Comparison of ENCODE assay signal across 23 mouse cellular contexts in the genomic region with DNA sequence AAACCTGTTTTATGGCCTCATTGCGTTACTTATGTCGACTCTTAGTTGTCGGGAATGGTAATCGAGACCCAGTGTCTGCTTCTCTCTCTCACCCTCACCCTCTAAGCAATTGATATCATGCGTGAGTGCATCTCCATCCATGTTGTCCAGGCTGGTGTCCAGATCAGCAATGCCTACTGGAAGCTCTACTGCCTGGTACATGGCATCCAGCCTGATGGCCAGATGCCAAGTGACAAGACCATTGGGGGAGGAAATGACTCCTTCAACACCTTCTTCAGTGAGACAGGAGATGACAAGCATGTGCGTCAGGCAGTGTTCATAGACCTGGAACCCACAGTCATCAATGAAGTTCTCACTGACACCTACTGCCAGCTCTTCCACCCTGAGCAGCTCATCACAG.
DNase-seq lines count a peak whose midpoint lies in the region; ATAC-seq lines count a peak whose summit lies in the region.
"Had no signal": no experiment of that assay in that cellular context is flagged by ENCODE, and none has a peak within 500 bp of the region (broad histone marks: within the 10 kb centered on the region; RNA-seq: fewer than 3 reads in every experiment).

No protein-coding gene starts in this region.

- no peaks in the 10 kb centered on the region for H3K36me3 ChIP-seq in limb, embryonic 11.5 days (ENCODE audit: control insufficient read depth, insufficient read depth, low read length)
- no peaks in the 10 kb centered on the region for H3K36me3 ChIP-seq in limb, embryonic 10.5 days
- H3K36me3 ChIP-seq: embryonic facial prominence, embryonic 10.5 days; embryonic facial prominence, embryonic 12.5 days; forebrain, embryonic 15.5 days; G1E had no signal

- intact Hi-C loops in heart, postnatal 14 days (cut with DNase I): no loop called here

- no peak overlapping the region for H3K4me3 ChIP-seq in limb, embryonic 11.5 days (ENCODE audit: low read depth, low read length)
- no peak overlapping the region for H3K4me3 ChIP-seq in limb, embryonic 10.5 days
- H3K4me3 ChIP-seq: embryonic facial prominence, embryonic 10.5 days; embryonic facial prominence, embryonic 12.5 days; forebrain, embryonic 13.5 days; forebrain, embryonic 15.5 days had no signal

- DNase-seq in cerebellum, postnatal 10 days: peak; percentile 82 to 86
- DNase-seq in cerebellum, adult 9-10 months: no peak
- peak; percentile 23 to 47 for DNase-seq in cerebellum, postnatal 25 days
- no peak for DNase-seq in cerebellum, adult 11 months
- peak; percentile 16 for DNase-seq in heart, postnatal 4 days
- DNase-seq in heart, postnatal 14 days: no peak
- peak; percentile 16 for DNase-seq in limb, embryonic 11.5 days (ENCODE audit: low spot score)
- DNase-seq in limb, embryonic 10.5 days (ENCODE audit: low spot score): no peak
- DNase-seq: adrenal gland, adult 8-10 months; adrenal gland, postnatal 14 days; adrenal gland, postnatal 36 days; B cell, adult 2 months; cerebellum, adult 11-12 months; forebrain, postnatal 0 days had no signal

- no peak for ATAC-seq in limb, embryonic 11.5 days (ENCODE audit: insufficient number of reproducible peaks, low FRiP score, low TSS enrichment, low read depth)
- ATAC-seq: activated CD4-positive, CD25-positive, alpha-beta regulatory T cell, adult 4 months; CD4-positive, CD25-positive, alpha-beta regulatory T cell, adult 4 months; forebrain, embryonic 13.5 days; forebrain, embryonic 15.5 days; forebrain, postnatal 0 days; Patski had no signal

- H3K4me1 ChIP-seq in limb, embryonic 11.5 days (ENCODE audit: control insufficient read depth, insufficient read depth, low read length): peaks cover 6% of the 10 kb centered on the region; the same call in 1 of the 2 replicates
- H3K4me1 ChIP-seq in limb, embryonic 10.5 days: peaks cover 10% of the 10 kb centered on the region
- H3K4me1 ChIP-seq: embryonic facial prominence, embryonic 12.5 days; forebrain, embryonic 13.5 days; forebrain, embryonic 15.5 days had no signal

- no peak overlapping the region for H3K4me2 ChIP-seq in limb, embryonic 11.5 days (ENCODE audit: low read depth, severe bottlenecking)
- H3K4me2 ChIP-seq: embryonic facial prominence, embryonic 12.5 days; forebrain, embryonic 13.5 days; forebrain, embryonic 15.5 days had no signal

- 95% methylated on average over 6 of the region's 6 CpGs for WGBS in limb, embryonic 11.5 days
- WGBS in limb, embryonic 10.5 days: 95% methylated on average over 6 of the region's 6 CpGs

- no peak overlapping the region for H3K27ac ChIP-seq in limb, embryonic 11.5 days (replicated peaks; ENCODE audit: low read depth, low read length)
- no peak overlapping the region for H3K27ac ChIP-seq in limb, embryonic 10.5 days
- H3K27ac ChIP-seq: embryonic facial prominence, embryonic 10.5 days; embryonic facial prominence, embryonic 12.5 days; forebrain, embryonic 13.5 days; forebrain, embryonic 15.5 days had no signal

- no peaks in the 10 kb centered on the region for H3K27me3 ChIP-seq in limb, embryonic 11.5 days (ENCODE audit: control insufficient read depth, insufficient read depth, low read length)
- no peaks in the 10 kb centered on the region for H3K27me3 ChIP-seq in limb, embryonic 10.5 days (ENCODE audit: low read depth, poor library complexity, severe bottlenecking)
- H3K27me3 ChIP-seq: CH12.LX; embryonic facial prominence, embryonic 12.5 days; forebrain, embryonic 13.5 days; forebrain, embryonic 15.5 days had no signal

- no peak overlapping the region for H3K9ac ChIP-seq in limb, embryonic 11.5 days (ENCODE audit: low read length)
- H3K9ac ChIP-seq: embryonic facial prominence, embryonic 12.5 days; forebrain, embryonic 13.5 days; forebrain, embryonic 15.5 days; forebrain, postnatal 0 days had no signal

- H3K9me3 ChIP-seq in limb, embryonic 11.5 days (ENCODE audit: control insufficient read depth, low read length): no peaks in the 10 kb centered on the region
- H3K9me3 ChIP-seq in limb, embryonic 10.5 days (replicated peaks): no peaks in the 10 kb centered on the region
- H3K9me3 ChIP-seq: embryonic facial prominence, embryonic 10.5 days; embryonic facial prominence, embryonic 12.5 days; forebrain, embryonic 13.5 days; forebrain, embryonic 15.5 days had no signal

Comparison
In these comparisons a context has a peak if more than half of its experiments do, and no peak if none do; other contexts are left out.
1. DNase-seq: peak in cerebellum, postnatal 10 days (2 of 2), cerebellum, postnatal 25 days (2 of 2), heart, postnatal 4 days (single experiment) and limb, embryonic 11.5 days (single experiment); none in cerebellum, adult 9-10 months (single experiment), cerebellum, adult 11 months (single experiment), heart, postnatal 14 days (0 of 2) and limb, embryonic 10.5 days (single experiment).